Mouse (Mus musculus): ENCODE measurements around the gene Krtap13. TPM values are rescaled to one million over a fixed set of nuclear protein-coding genes. Genes with fewer than 3 reads are reported as not detected.

Gene Krtap13
- not detected in 2 replicates for polyA plus RNA-seq (2012; rRNA removed)

DNA sequence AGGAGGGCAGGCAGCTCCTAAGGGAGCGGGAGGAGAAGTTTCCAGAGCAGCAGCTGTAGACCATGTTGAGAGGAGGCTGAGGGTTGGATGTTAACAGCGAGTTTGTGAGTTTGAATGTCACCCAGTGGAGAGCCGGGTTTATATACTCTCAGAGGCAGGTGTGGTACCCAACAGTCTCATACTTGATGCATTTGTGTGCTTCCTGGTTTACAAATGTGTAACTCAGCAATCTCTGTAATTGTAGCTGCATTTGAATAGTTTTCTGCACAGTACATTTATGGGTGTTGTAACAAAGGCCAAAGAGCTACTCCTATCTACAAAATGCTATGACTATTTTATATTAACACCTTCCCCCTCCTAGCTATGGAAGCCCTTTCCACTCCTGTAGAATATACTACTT is at the start of gene Krtap13:
TSS of gene Krtap13 (minus strand) at position 101 of the 400 bp plus-strand sequence.

DNA sequence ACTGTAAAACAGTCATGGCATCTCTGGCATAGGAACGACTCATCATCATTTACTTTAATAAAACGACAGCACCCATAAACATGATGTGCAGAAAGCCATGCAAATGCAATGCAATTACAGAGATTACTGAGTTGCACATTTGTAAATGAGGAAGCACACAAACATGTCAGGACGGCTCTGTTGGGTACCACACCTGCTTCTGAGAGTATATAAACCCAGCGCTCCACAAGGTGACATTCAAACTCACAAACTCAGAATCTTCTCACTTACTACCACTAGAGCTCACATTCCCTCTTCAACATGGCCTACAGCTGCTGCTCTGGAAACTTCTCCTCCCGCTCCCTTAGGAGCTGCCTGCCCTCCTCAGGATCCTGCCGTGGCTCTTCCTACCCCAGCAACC is 26.2 kb upstream of the Krtap13 start, which contains the start of gene Gm5965:
TSS of gene Gm5965 (plus strand) at position 301 of the 400 bp plus-strand sequence.

GRCm38 (mm10) chr16:88774106-88774505 is 22.7 kb upstream of the Krtap13 start, which contains the start of gene 2310057N15Rik:
Gene 2310057N15Rik, minus strand, starts transcription at chr16:88774206.

DNA sequence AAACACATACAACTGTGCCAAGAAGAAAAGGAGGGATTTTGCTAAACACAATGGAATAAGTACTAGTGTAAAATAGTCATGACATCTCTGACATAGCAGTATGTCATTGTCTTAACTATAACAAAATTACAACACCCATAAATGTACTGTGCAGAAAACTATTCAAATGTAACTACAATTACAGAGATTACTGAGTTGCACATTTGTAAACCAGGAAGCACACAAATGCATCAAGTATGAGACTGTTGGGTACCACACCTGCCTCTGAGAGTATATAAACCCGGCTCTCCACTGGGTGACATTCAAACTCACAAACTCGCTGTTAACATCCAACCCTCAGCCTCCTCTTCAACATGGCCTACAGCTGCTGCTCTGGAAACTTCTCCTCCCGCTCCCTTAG is 7.1 kb upstream of the Krtap13 start, which contains the start of gene 2310034C09Rik:
TSS of gene 2310034C09Rik (plus strand) at position 301 of the 400 bp plus-strand sequence.

GRCm38 (mm10) chr16:88728812-88729275 is 22.6 kb downstream of the Krtap13 start, which contains the start of gene Krtap13-1:
Gene Krtap13-1, plus strand, starts transcription at chr16:88728862.

GRCm38 (mm10) chr16:88707496-88708012 is 43.9 kb downstream of the Krtap13 start, which contains the start of gene 2310061N02Rik:
Gene 2310061N02Rik, minus strand, starts transcription at chr16:88707962.

Other genes with a start within 250 kb of the Krtap13 start
- gene Cldn17, start 244.7 kb downstream of the Krtap13 start, polyA plus RNA-seq (2012; rRNA removed), result 0.44 and 1.0 TPM in 2 replicates
- 0.40 and 0.41 TPM in 2 replicates for gene Cldn8, start 188.5 kb downstream of the Krtap13 start, polyA plus RNA-seq (2012; rRNA removed)
- gene Krtap24-1, start 139.4 kb downstream of the Krtap13 start, polyA plus RNA-seq (2012; rRNA removed), result not detected in 2 replicates
- not detected in 2 replicates for gene 2310079G19Rik, start 124.0 kb downstream of the Krtap13 start, polyA plus RNA-seq (2012; rRNA removed)
- gene Krtap26-1, start 103.8 kb downstream of the Krtap13 start, polyA plus RNA-seq (2012; rRNA removed), result not detected in 2 replicates
- not detected in 2 replicates for gene Krtap27-1, start 80.0 kb downstream of the Krtap13 start, polyA plus RNA-seq (2012; rRNA removed)
- not detected in 2 replicates for gene 2310061N02Rik, start 43.7 kb downstream of the Krtap13 start, polyA plus RNA-seq (2012; rRNA removed)
- gene Krtap13-1, start 22.8 kb downstream of the Krtap13 start, polyA plus RNA-seq (2012; rRNA removed), result not detected in 2 replicates
- gene 2310034C09Rik, start 7.2 kb upstream of the Krtap13 start, polyA plus RNA-seq (2012; rRNA removed), result not detected in 2 replicates
- gene 2310057N15Rik, start 22.6 kb upstream of the Krtap13 start, polyA plus RNA-seq (2012; rRNA removed), result not detected in 2 replicates
- not detected in 2 replicates for gene Gm5965, start 26.3 kb upstream of the Krtap13 start, polyA plus RNA-seq (2012; rRNA removed)
- gene Gm20741, start 60.6 kb upstream of the Krtap13 start, polyA plus RNA-seq (2012; rRNA removed), result not detected in 2 replicates
- gene Krtap15, start 68.6 kb upstream of the Krtap13 start, polyA plus RNA-seq (2012; rRNA removed), result not detected in 2 replicates
- not detected in 2 replicates for gene Krtap14, start 74.5 kb upstream of the Krtap13 start, polyA plus RNA-seq (2012; rRNA removed)
- not detected in 2 replicates for gene Krtap19-1, start 117.8 kb upstream of the Krtap13 start, polyA plus RNA-seq (2012; rRNA removed)
- not detected in 2 replicates for gene Krtap19-2, start 122.6 kb upstream of the Krtap13 start, polyA plus RNA-seq (2012; rRNA removed)
- not detected in 2 replicates for gene Krtap19-3, start 126.4 kb upstream of the Krtap13 start, polyA plus RNA-seq (2012; rRNA removed)
- not detected in 2 replicates for gene Krtap19-4, start 133.5 kb upstream of the Krtap13 start, polyA plus RNA-seq (2012; rRNA removed)
- gene Krtap19-5, start 144.8 kb upstream of the Krtap13 start, polyA plus RNA-seq (2012; rRNA removed), result not detected in 2 replicates
- gene Krtap19-9b, start 180.6 kb upstream of the Krtap13 start, polyA plus RNA-seq (2012; rRNA removed), result not detected in 2 replicates
- not detected in 2 replicates for gene Krtap16-3, start 211.2 kb upstream of the Krtap13 start, polyA plus RNA-seq (2012; rRNA removed)

All from stomach, adult 2 months (tissue).